Mouse (Mus musculus) intestine, embryonic 14.5 days (tissue): ENCODE results near the gene March7. TPM values are rescaled to one million over a fixed set of nuclear protein-coding genes. Genes with fewer than 3 reads are reported as not detected.

Source experiments
- ATAC-seq: fragments of 200-750 bp; cut with Nextera tagmentation; replicated peaks from 2 replicates; pipeline ENCODE4 v1.8.0; 2017; ENCODE audit warnings: low read depth, moderate number of reproducible peaks, moderate TSS enrichment, moderate library complexity; ENCODE audit not compliant: low FRiP score, low TSS enrichment
- DNase-seq: peaks from one replicate; pipeline ENCODE4 v3.0.0-alpha.2; 2018; ENCODE audit warnings: low spot score
- H3K27ac ChIP-seq: fragments of 300-500 bp; sonication (generic); 2 replicates; pipeline ENCODE4 v1.5.1; 2014; ENCODE audit warnings: low read depth, mild to moderate bottlenecking, control low read depth
- H3K27me3 ChIP-seq: fragments of 300-500 bp; sonication (generic); replicated peaks from 2 replicates; pipeline ENCODE4 v1.6.1; 2014; ENCODE audit warnings: low read length, control low read depth; ENCODE audit not compliant: control insufficient read depth, insufficient read depth
- H3K36me3 ChIP-seq: fragments of 300-500 bp; sonication (generic); 2 replicates; pipeline ENCODE4 v1.6.1; 2014; ENCODE audit warnings: low read length, control low read depth; ENCODE audit not compliant: control insufficient read depth, insufficient read depth
- H3K4me1 ChIP-seq: fragments of 300-500 bp; sonication (generic); replicated peaks from 2 replicates; pipeline ENCODE4 v1.6.1; 2014; ENCODE audit warnings: low read length, control low read depth, mixed read lengths; ENCODE audit not compliant: control insufficient read depth, insufficient read depth
- H3K4me2 ChIP-seq: fragments of 300-500 bp; sonication (generic); 2 replicates; pipeline ENCODE4 v1.6.1; 2014; ENCODE audit warnings: low read length
- H3K4me3 ChIP-seq: fragments of 300-500 bp; sonication (generic); 2 replicates; pipeline ENCODE4 v1.5.1; 2014; ENCODE audit warnings: low read depth, low read length, control low read depth, mixed read lengths
- H3K9ac ChIP-seq: fragments of 300-500 bp; sonication (generic); 2 replicates; pipeline ENCODE4 v1.6.1; 2014; ENCODE audit warnings: mild to moderate bottlenecking, low read length
- H3K9me3 ChIP-seq: fragments of 300-500 bp; sonication (generic); 2 replicates; pipeline ENCODE4 v1.6.1; 2016; ENCODE audit warnings: low read length, control low read depth; ENCODE audit not compliant: control insufficient read depth
- WGBS: fragments of 180-500 bp; shearing (Covaris S2); extraction: QIAGEN DNeasy Blood & Tissue Kit; methylation state at CpG from one replicate; pipeline ENCODE4 v1.1.7; 2014; 5-methylcytosine and 5-hydroxymethylcytosine counted together
- polyA plus RNA-seq: library from polyadenylated mRNA; unstranded; fragments of >200 nt; fragmentation: Nextera tagmentation; extraction: Ambion mirVana; gene quantifications from 2 replicates; pipeline ENCODE4 v1.2.1, GENCODE M21; 2014

The March7 gene
- polyA plus RNA-seq = 71.7 and 80.2 TPM in 2 replicates

DNA sequence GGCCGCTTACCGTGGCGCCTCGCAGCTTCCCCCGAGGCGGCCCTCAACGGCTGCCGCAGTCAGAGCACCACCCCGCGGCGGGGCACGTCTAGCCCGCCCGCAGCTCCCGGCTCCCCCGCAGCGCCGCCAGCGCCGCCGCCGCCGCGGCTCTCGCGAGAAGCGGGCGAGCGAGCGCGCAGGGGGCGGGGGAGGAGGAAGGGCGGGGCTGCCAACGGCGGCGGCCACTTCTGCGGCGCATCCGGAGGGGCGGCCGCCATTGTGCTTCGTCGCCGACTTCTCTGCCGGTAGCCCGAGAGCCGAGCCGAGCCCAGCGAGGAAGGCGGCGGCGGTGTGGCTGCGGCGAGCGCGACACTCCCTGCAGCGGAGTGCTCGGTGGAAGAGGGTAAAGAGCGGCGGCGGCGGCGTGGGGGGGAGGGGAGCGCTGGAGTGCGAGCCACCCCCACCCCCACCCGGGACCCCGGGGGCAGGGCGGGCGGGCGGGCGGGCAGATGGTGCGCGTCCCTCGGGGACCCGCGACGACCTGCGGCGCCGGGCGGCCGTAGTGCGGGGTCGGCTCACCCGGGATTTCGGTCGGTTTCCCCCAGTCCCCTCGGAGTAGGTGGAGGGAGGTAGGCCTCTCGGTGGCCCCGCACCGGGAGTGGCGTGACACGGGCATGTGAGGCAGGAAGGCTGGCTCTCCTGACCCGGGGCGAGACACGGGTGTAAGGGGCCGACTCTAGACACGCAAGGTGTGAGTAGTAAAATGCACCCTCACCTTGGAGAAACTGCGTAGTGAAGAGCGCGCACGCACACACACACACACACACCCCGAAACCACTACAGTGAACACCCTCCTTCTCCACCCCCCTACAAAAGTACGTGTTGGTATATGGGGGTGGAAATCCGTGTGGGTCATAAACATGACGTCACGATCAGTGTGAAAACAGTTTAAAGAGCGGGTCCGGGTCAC, at the start of gene March7, which contains the start of gene Baz2b:
Gene March7, plus strand, starts transcription at position 185 of the 949 bp plus-strand sequence.
Gene Baz2b, minus strand, starts transcription at position 137 of the 949 bp plus-strand sequence.
- peaks cover 20% of the 10 kb centered on the region for H3K4me1 ChIP-seq
- ATAC-seq = peak; percentile 94
- under 1% methylated on average over 89 of the region's 109 CpGs for WGBS

DNA sequence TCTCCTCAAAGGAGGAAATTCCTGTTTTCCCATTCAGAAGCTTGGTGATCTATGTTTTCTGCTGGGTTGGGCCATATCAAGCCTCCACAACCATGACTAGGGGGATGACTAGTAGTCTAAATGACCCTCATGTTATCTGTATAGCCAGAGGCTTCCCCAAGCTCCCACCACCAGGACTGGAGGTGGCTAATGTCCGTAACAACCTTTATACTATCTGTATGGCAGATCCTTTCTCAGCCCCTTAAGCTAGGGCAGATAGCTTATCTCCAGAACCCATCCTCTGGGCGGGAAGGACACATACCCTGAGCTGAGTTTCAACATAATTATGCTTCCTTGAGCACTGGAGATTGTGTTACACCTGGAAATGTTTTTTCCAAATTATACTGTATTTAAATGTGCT, 45.9 kb upstream of the March7 start:
- no peak overlapping the region for H3K4me2 ChIP-seq
- DNase-seq = no peak
- no peak for ATAC-seq
- no peaks in the 10 kb centered on the region for H3K27me3 ChIP-seq
- no peaks in the 10 kb centered on the region for H3K9me3 ChIP-seq
- 69% methylated on average over 2 of the region's 2 CpGs for WGBS
- no peak overlapping the region for H3K27ac ChIP-seq
- H3K4me3 ChIP-seq = no peak overlapping the region
- H3K4me1 ChIP-seq = no peaks in the 10 kb centered on the region
- H3K36me3 ChIP-seq = no peaks in the 10 kb centered on the region
- H3K9ac ChIP-seq = no peak overlapping the region

More for the DNA sequence above, at the start of gene March7, which contains the start of gene Baz2b:
- H3K27ac ChIP-seq = peak within 1 kb of the TSS; percentile 87
- peaks cover 28% of the 10 kb centered on the region for H3K36me3 ChIP-seq
- H3K4me3 ChIP-seq = peak within 1 kb of the TSS; percentile 62
- H3K27me3 ChIP-seq = no peaks in the 10 kb centered on the region
- H3K9me3 ChIP-seq = no peaks in the 10 kb centered on the region
- H3K4me2 ChIP-seq = peak within 1 kb of the TSS; percentile 81
- DNase-seq = peak; percentile 92
- peak within 1 kb of the TSS; percentile 94 for H3K9ac ChIP-seq

DNA sequence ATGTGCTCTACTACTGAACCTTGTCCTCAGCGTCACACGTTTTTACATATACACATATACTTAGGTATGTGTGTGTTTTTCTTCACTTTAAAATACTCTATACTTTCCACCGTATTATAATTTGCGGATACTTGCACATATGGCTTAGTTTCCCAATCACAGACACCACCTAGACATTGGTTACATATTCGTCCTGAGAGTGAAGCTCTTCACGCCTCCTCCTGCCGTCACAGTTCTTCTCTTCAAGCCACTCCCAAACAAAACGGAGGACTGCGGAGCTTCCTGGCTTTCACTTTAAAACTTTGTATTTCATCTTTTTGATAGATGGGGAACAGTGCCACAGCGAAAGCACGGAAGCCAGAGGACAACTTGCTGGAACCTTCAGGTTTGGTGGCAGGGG, 44.0 kb upstream of the March7 start:
- no peak for DNase-seq
- no peaks in the 10 kb centered on the region for H3K36me3 ChIP-seq
- ATAC-seq = no peak
- no peak overlapping the region for H3K9ac ChIP-seq
- H3K9me3 ChIP-seq = no peaks in the 10 kb centered on the region
- no peaks in the 10 kb centered on the region for H3K27me3 ChIP-seq
- WGBS = 90% methylated on average over 11 of the region's 11 CpGs
- H3K27ac ChIP-seq = no peak overlapping the region
- H3K4me2 ChIP-seq = no peak overlapping the region
- no peaks in the 10 kb centered on the region for H3K4me1 ChIP-seq
- no peak overlapping the region for H3K4me3 ChIP-seq

DNA sequence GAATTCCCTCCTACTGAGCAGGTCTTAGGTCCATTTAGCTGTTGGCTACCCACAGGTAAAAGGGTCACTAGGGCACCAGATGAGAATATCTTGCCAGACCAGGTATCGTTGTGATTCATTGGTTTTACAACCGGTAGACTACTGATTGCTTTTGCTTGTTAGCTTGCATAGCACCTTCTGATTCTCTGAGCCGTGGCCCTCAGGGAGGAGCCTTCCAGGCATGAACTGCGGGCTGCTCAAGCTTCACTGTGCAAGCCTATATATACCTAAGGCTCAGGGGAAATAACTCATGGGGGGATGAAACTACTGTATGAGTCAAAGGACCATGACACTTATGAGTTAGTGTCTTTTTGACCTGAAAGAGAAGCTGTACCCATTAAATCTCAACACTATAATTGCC, 42.8 kb upstream of the March7 start:
- ATAC-seq (no peak), DNase-seq (no peak)
- no peak overlapping the region for H3K27ac ChIP-seq
- 76% methylated on average over 4 of the region's 4 CpGs for WGBS
- no peaks in the 10 kb centered on the region for H3K36me3 ChIP-seq
- no peaks in the 10 kb centered on the region for H3K27me3 ChIP-seq
- H3K4me2 ChIP-seq = no peak overlapping the region
- no peak overlapping the region for H3K9ac ChIP-seq
- H3K4me3 ChIP-seq = no peak overlapping the region
- no peaks in the 10 kb centered on the region for H3K4me1 ChIP-seq
- no peaks in the 10 kb centered on the region for H3K9me3 ChIP-seq

DNA sequence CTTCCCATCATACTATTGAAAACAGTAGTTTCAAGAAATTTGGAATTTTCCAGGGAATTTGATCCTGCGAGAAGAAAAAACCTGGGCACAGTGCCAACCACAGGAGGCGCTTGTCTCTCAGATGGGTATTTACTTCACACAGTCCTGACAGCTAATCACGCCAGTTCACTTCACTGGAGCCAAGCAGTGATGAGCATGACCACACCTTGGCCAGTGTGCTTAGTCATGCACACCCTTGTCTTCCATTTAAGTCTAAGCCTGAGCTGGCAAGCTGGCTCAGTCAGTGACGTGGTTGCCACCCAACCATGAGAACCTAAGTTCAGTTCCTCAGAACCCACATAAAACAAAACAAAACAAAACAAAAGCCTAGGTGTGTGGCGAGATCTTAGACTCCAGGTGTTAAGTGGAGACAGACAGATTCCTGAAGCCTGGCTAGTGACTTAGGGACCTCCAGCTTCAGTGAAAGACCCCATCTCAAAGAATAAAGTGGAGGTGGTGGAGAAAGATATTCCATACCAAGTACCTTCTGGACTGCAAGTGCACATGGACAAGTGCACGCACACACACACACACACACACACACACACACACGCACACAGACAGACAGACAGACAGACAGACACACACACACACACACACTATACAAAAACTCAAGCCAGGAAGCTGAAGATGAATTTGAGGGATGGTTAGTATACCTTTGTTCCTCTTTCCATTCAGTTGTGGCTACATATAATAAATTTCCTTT, 37.7 kb upstream of the March7 start:
- Histone ChIP-seq H3K4me2 (no peak overlapping the region), H3K27ac (no peak overlapping the region), H3K4me1 (no peaks in the 10 kb centered on the region), H3K9ac (no peak overlapping the region), H3K36me3 (no peaks in the 10 kb centered on the region), H3K9me3 (no peaks in the 10 kb centered on the region), H3K4me3 (no peak overlapping the region), H3K27me3 (no peaks in the 10 kb centered on the region)
- DNase-seq = no peak
- WGBS = 68% methylated on average over 7 of the region's 7 CpGs
- ATAC-seq = no peak

DNA sequence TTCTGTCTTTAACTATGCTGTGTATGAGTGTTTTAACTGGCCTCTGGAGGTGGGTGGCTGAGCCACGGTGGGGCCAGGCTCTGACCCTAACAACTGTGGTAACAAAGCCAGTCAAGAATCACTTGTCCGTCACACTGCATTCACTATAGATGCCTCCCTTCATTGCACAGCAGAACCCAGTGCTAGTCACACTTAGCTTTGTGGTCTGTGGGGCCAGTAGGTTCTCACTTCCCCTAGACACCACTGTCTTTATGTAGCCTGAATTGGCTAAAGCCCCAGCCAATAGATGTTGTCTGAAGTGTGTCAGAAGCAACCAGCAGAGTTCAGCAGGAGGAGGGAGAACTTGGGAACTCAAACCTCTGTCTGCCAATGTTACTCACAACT, 37.2 kb upstream of the March7 start:
- H3K4me1 ChIP-seq = no peaks in the 10 kb centered on the region
- no peaks in the 10 kb centered on the region for H3K36me3 ChIP-seq
- 76% methylated on average over 2 of the region's 2 CpGs for WGBS
- no peak overlapping the region for H3K4me3 ChIP-seq
- no peak overlapping the region for H3K9ac ChIP-seq
- ATAC-seq (no peak), DNase-seq (no peak)
- H3K27ac ChIP-seq = no peak overlapping the region
- H3K9me3 ChIP-seq = no peaks in the 10 kb centered on the region
- H3K27me3 ChIP-seq = no peaks in the 10 kb centered on the region
- no peak overlapping the region for H3K4me2 ChIP-seq

DNA sequence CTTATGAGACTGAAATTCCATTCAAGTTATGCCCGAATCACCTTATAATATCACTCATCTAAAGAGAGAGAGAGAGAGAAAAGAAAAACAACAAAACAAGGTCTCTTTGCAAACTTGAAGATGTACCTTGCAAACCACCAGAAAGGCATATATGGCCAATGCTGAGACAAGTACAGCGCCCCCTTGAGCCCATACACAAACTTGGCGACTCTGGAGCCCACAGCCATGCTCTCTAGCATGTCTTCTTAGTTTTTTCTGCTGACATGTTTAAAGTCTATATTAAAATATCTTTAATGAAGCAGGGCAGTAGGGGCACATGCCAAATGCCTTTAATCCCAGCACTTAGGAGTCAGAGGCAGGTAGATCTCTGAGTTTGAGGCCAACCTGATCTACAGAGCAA, 36.5 kb upstream of the March7 start:
- Histone ChIP-seq H3K4me1 (no peaks in the 10 kb centered on the region), H3K27ac (no peak overlapping the region), H3K9me3 (no peaks in the 10 kb centered on the region), H3K27me3 (no peaks in the 10 kb centered on the region), H3K9ac (no peak overlapping the region), H3K4me2 (no peak overlapping the region), H3K4me3 (no peak overlapping the region), H3K36me3 (no peaks in the 10 kb centered on the region)
- no peak for ATAC-seq
- 57% methylated on average over 3 of the region's 3 CpGs for WGBS
- no peak for DNase-seq

DNA sequence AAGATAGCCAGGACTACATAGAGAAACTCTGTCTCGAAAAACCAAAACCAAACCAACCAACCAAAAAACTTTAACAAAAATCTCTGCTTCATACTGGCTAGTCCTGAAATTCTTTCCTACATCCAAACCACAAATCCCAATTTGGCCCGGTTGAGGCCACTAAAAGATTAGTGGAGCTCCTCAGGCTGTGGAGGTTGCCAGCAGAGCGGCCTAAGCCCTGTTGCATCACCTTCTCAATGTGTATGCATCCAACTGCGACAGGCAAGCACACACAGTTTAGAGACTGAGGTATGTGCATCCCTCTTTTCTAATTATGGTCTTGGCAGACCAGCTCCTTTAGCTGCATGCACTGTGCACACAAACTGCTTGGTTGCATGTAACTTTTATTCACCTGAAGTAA, 36.1 kb upstream of the March7 start:
- no peak overlapping the region for H3K9ac ChIP-seq
- no peaks in the 10 kb centered on the region for H3K27me3 ChIP-seq
- ATAC-seq (no peak), DNase-seq (no peak)
- H3K4me1 ChIP-seq = no peaks in the 10 kb centered on the region
- H3K27ac ChIP-seq = no peak overlapping the region
- 93% methylated on average over 4 of the region's 4 CpGs for WGBS
- H3K36me3 ChIP-seq = no peaks in the 10 kb centered on the region
- H3K9me3 ChIP-seq = no peaks in the 10 kb centered on the region
- H3K4me2 ChIP-seq = no peak overlapping the region
- no peak overlapping the region for H3K4me3 ChIP-seq
